Mouse (Mus musculus): ENCODE data around the gene Sema3e.

Gene Sema3e

GRCm38 (mm10) chr5:14073152-14073551, 48.1 kb downstream of the Sema3e start:
- no peak for DNase-seq (ENCODE audit: low read depth, low spot score)

- DNase-seq (ENCODE audit: low read depth, low spot score) = no peak
These were observed 63.0 kb downstream of the Sema3e start for GRCm38 (mm10) chr5:14088100-14088499.

GRCm38 (mm10) chr5:14089875-14090608, 65.0 kb downstream of the Sema3e start:
- no peak for DNase-seq (ENCODE audit: low read depth, low spot score)

GRCm38 (mm10) chr5:14090609-14090969, 65.5 kb downstream of the Sema3e start:
- DNase-seq (ENCODE audit: low read depth, low spot score) = no peak

- DNase-seq (ENCODE audit: low read depth, low spot score) = no peak
These were observed 67.2 kb downstream of the Sema3e start for GRCm38 (mm10) chr5:14092262-14092776.

- DNase-seq (ENCODE audit: low read depth, low spot score) = no peak
These were observed 71.1 kb downstream of the Sema3e start for GRCm38 (mm10) chr5:14096196-14096595.

- DNase-seq (ENCODE audit: low read depth, low spot score) = no peak
These were observed 73.6 kb downstream of the Sema3e start for GRCm38 (mm10) chr5:14098677-14099076.

- DNase-seq (ENCODE audit: low read depth, low spot score) = no peak
These were observed 82.3 kb downstream of the Sema3e start for GRCm38 (mm10) chr5:14107365-14107764.

- no peak for DNase-seq (ENCODE audit: low read depth, low spot score)
These were observed 83.9 kb downstream of the Sema3e start for GRCm38 (mm10) chr5:14109001-14109400.

- DNase-seq (ENCODE audit: low read depth, low spot score) = no peak
These were observed 86.3 kb downstream of the Sema3e start for GRCm38 (mm10) chr5:14111401-14111800.

- DNase-seq (ENCODE audit: low read depth, low spot score) = no peak
These were observed 96.8 kb downstream of the Sema3e start for GRCm38 (mm10) chr5:14121902-14122301.

GRCm38 (mm10) chr5:14126591-14126990, 101.5 kb downstream of the Sema3e start:
- no peak for DNase-seq (ENCODE audit: low read depth, low spot score)

- DNase-seq (ENCODE audit: low read depth, low spot score) = no peak
These were observed 110.9 kb downstream of the Sema3e start for GRCm38 (mm10) chr5:14135929-14136328.

GRCm38 (mm10) chr5:14138725-14139124, 113.6 kb downstream of the Sema3e start:
- no peak for DNase-seq (ENCODE audit: low read depth, low spot score)

GRCm38 (mm10) chr5:14162579-14162978, 137.5 kb downstream of the Sema3e start:
- DNase-seq (ENCODE audit: low read depth, low spot score) = no peak

- DNase-seq (ENCODE audit: low read depth, low spot score) = no peak
These were observed 138.2 kb downstream of the Sema3e start for GRCm38 (mm10) chr5:14163280-14163679.

- no peak for DNase-seq (ENCODE audit: low read depth, low spot score)
These were observed 142.7 kb downstream of the Sema3e start for GRCm38 (mm10) chr5:14167776-14168175.

GRCm38 (mm10) chr5:14173355-14174183, 148.5 kb downstream of the Sema3e start:
- no peak for DNase-seq (ENCODE audit: low read depth, low spot score)

- no peak for DNase-seq (ENCODE audit: low read depth, low spot score)
These were observed 155.5 kb downstream of the Sema3e start for GRCm38 (mm10) chr5:14180571-14180970.

- no peak for DNase-seq (ENCODE audit: low read depth, low spot score)
These were observed 157.1 kb downstream of the Sema3e start for GRCm38 (mm10) chr5:14182156-14182555.

- no peak for DNase-seq (ENCODE audit: low read depth, low spot score)
These were observed 170.2 kb downstream of the Sema3e start for GRCm38 (mm10) chr5:14195172-14195819.

- no peak for DNase-seq (ENCODE audit: low read depth, low spot score)
These were observed 173.4 kb downstream of the Sema3e start for GRCm38 (mm10) chr5:14198344-14199040.

All from CD4-positive, CD25-positive, alpha-beta regulatory T cell, adult 2 months (primary cell).